Mouse (Mus musculus) kidney, embryonic 14.5 days (tissue): ENCODE data around the gene Ak8. TPM values are rescaled to one million over a fixed set of nuclear protein-coding genes. Genes with fewer than 3 reads are reported as not detected.

ENCODE experiments used
- ATAC-seq: fragments of 200-750 bp; cut with Nextera tagmentation; 2 replicates; pipeline ENCODE4 v1.8.0; 2017; ENCODE audit warnings: moderate number of reproducible peaks, mild to moderate bottlenecking, moderate TSS enrichment, moderate library complexity; ENCODE audit not compliant: low FRiP score, low TSS enrichment
- H3K27ac ChIP-seq: fragments of 300-500 bp; sonication (generic); 2 replicates; pipeline ENCODE4 v1.5.1; 2014; ENCODE audit warnings: low read depth, mild to moderate bottlenecking, low read length, moderate library complexity, mixed read lengths
- H3K27me3 ChIP-seq: fragments of 300-500 bp; sonication (generic); 2 replicates; pipeline ENCODE4 v1.6.1; 2014; ENCODE audit warnings: mild to moderate bottlenecking, low read length; ENCODE audit not compliant: control insufficient read depth, insufficient read depth
- H3K36me3 ChIP-seq: fragments of 300-500 bp; sonication (generic); 2 replicates; pipeline ENCODE4 v1.6.1; 2014; ENCODE audit warnings: low read length, mixed read lengths; ENCODE audit not compliant: control insufficient read depth, insufficient read depth
- H3K4me1 ChIP-seq: fragments of 300-500 bp; sonication (generic); 2 replicates; pipeline ENCODE4 v1.6.1; 2014; ENCODE audit warnings: low read length, mixed read lengths; ENCODE audit not compliant: control insufficient read depth, insufficient read depth
- H3K4me2 ChIP-seq: fragments of 300-500 bp; sonication (generic); replicated peaks from 2 replicates; pipeline ENCODE4 v1.6.1; 2014; ENCODE audit warnings: low read depth, mild to moderate bottlenecking, low read length
- H3K4me3 ChIP-seq: fragments of 300-500 bp; sonication (generic); 2 replicates; pipeline ENCODE4 v1.5.1; 2014; ENCODE audit warnings: mild to moderate bottlenecking, low read length
- H3K9ac ChIP-seq: fragments of 300-500 bp; sonication (generic); 2 replicates; pipeline ENCODE4 v1.6.1; 2014; ENCODE audit warnings: low read depth, mild to moderate bottlenecking, low read length, moderate library complexity
- H3K9me3 ChIP-seq: fragments of 300-500 bp; sonication (generic); 2 replicates; pipeline ENCODE4 v1.6.1; 2016; ENCODE audit warnings: low read length; ENCODE audit not compliant: control insufficient read depth
- WGBS: fragments of 180-500 bp; shearing (Covaris S2); extraction: QIAGEN DNeasy Blood & Tissue Kit; methylation state at CpG from one replicate; pipeline ENCODE4 v1.1.7; 2014; 5-methylcytosine and 5-hydroxymethylcytosine counted together
- microRNA-seq: library from miRNA; unstranded; fragments of <30 nt; microRNA quantifications from one replicate; pipeline ENCODE4, GENCODE M21; 2016
- polyA plus RNA-seq: library from polyadenylated mRNA; unstranded; fragments of >200 nt; fragmentation: Nextera tagmentation; extraction: Ambion mirVana; gene quantifications from 2 replicates; pipeline ENCODE4 v1.2.1, GENCODE M21; 2014

Ak8 gene
- polyA plus RNA-seq, 1 experiment from 2014 or later, result 0.97 TPM

GRCm38 (mm10) chr2:28859303-28859702, 159.3 kb downstream of the Ak8 start:
- WGBS, result 86% methylated on average over 4 of the region's 4 CpGs
- H3K36me3 ChIP-seq, result peaks cover 66% of the 10 kb centered on the region

GRCm38 (mm10) chr2:28860678-28861423, 160.9 kb downstream of the Ak8 start:
- Histone ChIP-seq H3K4me1 (no peaks in the 10 kb centered on the region), H3K36me3 (peaks cover 73% of the 10 kb centered on the region), H3K4me3 (no peak overlapping the region), H3K27me3 (no peaks in the 10 kb centered on the region), H3K4me2 (no peak overlapping the region), H3K9ac (no peak overlapping the region), H3K27ac (no peak overlapping the region), H3K9me3 (no peaks in the 10 kb centered on the region)
- 94% methylated on average over 8 of the region's 8 CpGs for WGBS
- no peak for ATAC-seq

More at GRCm38 (mm10) chr2:28859303-28859702, 159.3 kb downstream of the Ak8 start:
- no peaks in the 10 kb centered on the region for H3K27me3 ChIP-seq
- no peak overlapping the region for H3K4me2 ChIP-seq
- no peaks in the 10 kb centered on the region for H3K4me1 ChIP-seq
- H3K4me3 ChIP-seq, result no peak overlapping the region
- no peaks in the 10 kb centered on the region for H3K9me3 ChIP-seq
- no peak for ATAC-seq
- H3K9ac ChIP-seq, result no peak overlapping the region
- no peak overlapping the region for H3K27ac ChIP-seq

Small RNA genes within 50 kb of the gene (microRNA-seq; reads per million reads assigned to microRNA genes)
- gene Mir3088, result 2.5 reads per million, percentile 8 among the genes with 10 or more reads in this experiment

Other genes with a start within 250 kb of the Ak8 start
- 0.37 and 0.53 TPM in 2 replicates for gene 1700007K13Rik, start 233.8 kb upstream of the Ak8 start, polyA plus RNA-seq
- 51.9 and 73.0 TPM in 2 replicates for gene Mrps2, start 232.1 kb upstream of the Ak8 start, polyA plus RNA-seq
- 2.7 and 3.5 TPM in 2 replicates for gene Gbgt1, start 203.3 kb upstream of the Ak8 start, polyA plus RNA-seq
- gene Gm10134, start 194.1 kb upstream of the Ak8 start, polyA plus RNA-seq, result 2.7 and 9.9 TPM in 2 replicates
- gene Ralgds, start 187.0 kb upstream of the Ak8 start, polyA plus RNA-seq, result 23.7 and 26.6 TPM in 2 replicates
- gene Cel, start 136.8 kb upstream of the Ak8 start, polyA plus RNA-seq, result not detected in 2 replicates
- gene Gtf3c5, start 116.4 kb upstream of the Ak8 start, polyA plus RNA-seq, result 31.1 and 35.8 TPM in 2 replicates
- 0.45 and 0.49 TPM in 2 replicates for gene Gfi1b, start 78.2 kb upstream of the Ak8 start, polyA plus RNA-seq
- 14.8 and 22.2 TPM in 2 replicates for gene Tsc1, start 58.9 kb upstream of the Ak8 start, polyA plus RNA-seq
- 4.0 and 4.9 TPM in 2 replicates for gene Spaca9, start 437 bp upstream of the Ak8 start, polyA plus RNA-seq
- 16.4 and 31.7 TPM in 2 replicates for gene Gtf3c4, start 140.2 kb downstream of the Ak8 start, polyA plus RNA-seq
- gene Ddx31, start 140.2 kb downstream of the Ak8 start, polyA plus RNA-seq, result 9.4 and 20.0 TPM in 2 replicates
- not detected in 2 replicates for gene Barhl1, start 216.5 kb downstream of the Ak8 start, polyA plus RNA-seq